Mouse (Mus musculus) heart, adult 2 months (tissue): ENCODE results near the gene Slc2a6. TPM values are rescaled to one million over a fixed set of nuclear protein-coding genes. Genes with fewer than 3 reads are reported as not detected.

Source experiments
- DNase-seq, 2 experiments: peaks; one replicate each; pipeline ENCODE4 v3.0.0; 2021
- H3K27ac ChIP-seq: fragments of 200-600 bp; 2 replicates; pipeline ENCODE4 v1.8.1; 2022
- H3K27me3 ChIP-seq: fragments of 200-500 bp; 2 replicates; pipeline ENCODE4 v1.6.1; 2012; ENCODE audit warnings: mild to moderate bottlenecking, low read length, inconsistent platforms, mixed read lengths; ENCODE audit not compliant: control insufficient read depth, insufficient read depth
- H3K36me3 ChIP-seq: fragments of 200-500 bp; 2 replicates; pipeline ENCODE4 v1.6.1; 2012; ENCODE audit warnings: low read length, inconsistent platforms; ENCODE audit not compliant: control insufficient read depth, insufficient read depth
- H3K4me1 ChIP-seq: fragments of 200-500 bp; 2 replicates; pipeline ENCODE4 v1.6.1; 2011; ENCODE audit warnings: low read length; ENCODE audit not compliant: control insufficient read depth, insufficient read depth
- H3K4me3 ChIP-seq: fragments of 200-600 bp; 2 replicates; pipeline ENCODE4 v1.8.1; 2022
- H3K79me2 ChIP-seq: fragments of 200-500 bp; replicated peaks from 2 replicates; pipeline ENCODE4 v1.6.1; 2012; ENCODE audit warnings: mild to moderate bottlenecking, inconsistent platforms, low read length, moderate library complexity, mixed read lengths; ENCODE audit not compliant: control insufficient read depth, insufficient read depth
- H3K9ac ChIP-seq: fragments of 200-500 bp; 2 replicates; pipeline ENCODE4 v1.6.1; 2012; ENCODE audit warnings: low read depth, mild to moderate bottlenecking, control low read depth, inconsistent platforms, low read length, mixed read lengths
- CTCF ChIP-seq: fragments of 200-600 bp; IDR thresholded peaks from 2 replicates; pipeline ENCODE4 v1.8.1; 2022; ENCODE audit warnings: antibody characterized with exemption, mild to moderate bottlenecking, moderate library complexity
- EP300 ChIP-seq: fragments of 200-500 bp; IDR thresholded peaks from 2 replicates; pipeline ENCODE4 v1.6.1; 2011; ENCODE audit warnings: low read depth, low read length, control low read depth; ENCODE audit not compliant: insufficient read depth
- POLR2A ChIP-seq: fragments of 200-500 bp; IDR thresholded peaks from 2 replicates; pipeline ENCODE4 v1.6.1; 2011; ENCODE audit warnings: mild to moderate bottlenecking, low read depth, low read length, control low read depth; ENCODE audit not compliant: insufficient read depth
- WGBS: fragments of 180-500 bp; shearing (Covaris S2); methylation state at CpG from one replicate; pipeline ENCODE4 v1.1.7; 2018; 5-methylcytosine and 5-hydroxymethylcytosine counted together
- intact Hi-C: fragments of 180-260 bp; cut with DNase I; formaldehyde crosslinking; loops from one replicate; pipeline ENCODE4 v1.15.1; 2025
- polyA plus RNA-seq: library from polyadenylated mRNA; depleted of rRNA; stranded (reverse); fragments of >200 nt; gene quantifications from 2 replicates; pipeline ENCODE4 v1.2.3, GENCODE M21; 2012; rRNA removed
- total RNA-seq, 2 experiments: library from RNA; stranded (reverse); gene quantifications; 2 replicates each; pipeline ENCODE4 v1.2.3; 2021

The Slc2a6 gene
- total and polyA plus RNA-seq, 3 experiments, result 0.21 to 1.1 (median 0.41) TPM

DNA sequence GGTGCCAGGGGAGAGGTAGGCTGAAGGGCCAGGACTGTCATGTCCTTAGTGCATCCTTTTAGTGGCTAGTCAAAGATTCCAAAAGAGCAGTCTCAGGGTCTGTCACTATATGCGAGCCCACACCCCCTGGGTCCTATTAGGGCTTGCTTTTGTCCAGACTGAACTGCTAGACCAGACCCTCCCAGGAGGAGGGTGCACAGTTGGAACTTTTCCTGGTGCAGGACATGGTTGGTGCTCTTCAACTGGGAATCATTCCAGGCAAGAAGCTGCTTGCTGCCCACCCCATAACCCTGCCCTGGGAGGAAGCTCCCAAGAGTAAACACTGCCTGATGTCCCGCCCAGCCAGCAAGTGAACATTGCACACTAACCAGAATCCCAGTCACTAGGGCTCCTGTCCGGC, 54.7 kb downstream of the Slc2a6 start, which contains the start of gene Adamts13:
Gene Adamts13, plus strand, starts transcription at position 301 of the 400 bp plus-strand sequence.
- H3K36me3 ChIP-seq, result no peaks in the 10 kb centered on the region
- H3K4me1 ChIP-seq, result no peaks in the 10 kb centered on the region
- intact Hi-C loops, result no loop called here
- no peaks in the 10 kb centered on the region; the same call in 1 of the 2 replicates for H3K27me3 ChIP-seq
- H3K27ac ChIP-seq, result no peak within 1 kb of the TSS
- no peak within 1 kb of the TSS for H3K4me3 ChIP-seq
- no peak for DNase-seq
- 64% methylated on average over 3 of the region's 3 CpGs for WGBS
- no peaks in the 10 kb centered on the region for H3K79me2 ChIP-seq
- no peak for TF ChIP-seq CTCF
- no peak for TF ChIP-seq POLR2A
- TF ChIP-seq EP300, result no peak
- H3K9ac ChIP-seq, result no peak within 1 kb of the TSS

Other genes starting within 250 kb of the Slc2a6 start
- not detected for gene Abo, start 163.0 kb downstream of the Slc2a6 start, total RNA-seq
- gene Abo, start 163.0 kb downstream of the Slc2a6 start, polyA plus RNA-seq, result not detected in 2 replicates
- gene Surf6, start 125.1 kb downstream of the Slc2a6 start, total RNA-seq, result 10 to 100 TPM; 12.7 to 13.2 TPM
- gene Surf6, start 125.1 kb downstream of the Slc2a6 start, polyA plus RNA-seq, result 4.4 and 8.7 TPM in 2 replicates
- 10 to 100 TPM; 20.7 to 26.0 TPM for gene Med22, start 117.3 kb downstream of the Slc2a6 start, total RNA-seq
- gene Med22, start 117.3 kb downstream of the Slc2a6 start, polyA plus RNA-seq, result 26.0 and 37.9 TPM in 2 replicates
- 100 to 1,000 TPM; 266 to 312 TPM for gene Rpl7a, start 117.2 kb downstream of the Slc2a6 start, total RNA-seq
- gene Rpl7a, start 117.2 kb downstream of the Slc2a6 start, polyA plus RNA-seq, result 431 and 478 TPM in 2 replicates
- gene Surf2, start 111.6 kb downstream of the Slc2a6 start, total RNA-seq, result 10 to 100 TPM; 15.2 to 16.8 TPM
- gene Surf2, start 111.6 kb downstream of the Slc2a6 start, polyA plus RNA-seq, result 21.6 and 22.7 TPM in 2 replicates
- 10 to 100 TPM; 49.7 to 68.0 TPM for gene Surf1, start 111.5 kb downstream of the Slc2a6 start, total RNA-seq
- gene Surf1, start 111.5 kb downstream of the Slc2a6 start, polyA plus RNA-seq, result 49.9 and 51.7 TPM in 2 replicates
- gene Surf4, start 94.1 kb downstream of the Slc2a6 start, total RNA-seq, result 10 to 100 TPM; 80.9 to 87.1 TPM
- 124 and 155 TPM in 2 replicates for gene Surf4, start 94.1 kb downstream of the Slc2a6 start, polyA plus RNA-seq
- not detected for gene Stkld1, start 94.0 kb downstream of the Slc2a6 start, total RNA-seq
- 0.06 TPM in 1 of 2 replicates, not detected in the other for gene Stkld1, start 94.0 kb downstream of the Slc2a6 start, polyA plus RNA-seq
- gene Rexo4, start 63.6 kb downstream of the Slc2a6 start, total RNA-seq, result 10 to 100 TPM; 11.2 to 13.1 TPM
- gene Rexo4, start 63.6 kb downstream of the Slc2a6 start, polyA plus RNA-seq, result 8.4 and 15.3 TPM in 2 replicates
- gene Adamts13, start 54.6 kb downstream of the Slc2a6 start, total RNA-seq, result not detected
- gene Adamts13, start 54.6 kb downstream of the Slc2a6 start, polyA plus RNA-seq, result not detected in 2 replicates
- gene Cacfd1, start 18.1 kb downstream of the Slc2a6 start, total RNA-seq, result 10 to 100 TPM; 44.5 to 44.7 TPM
- 57.7 and 82.3 TPM in 2 replicates for gene Cacfd1, start 18.1 kb downstream of the Slc2a6 start, polyA plus RNA-seq
- gene Mymk, start 44.2 kb upstream of the Slc2a6 start, total RNA-seq, result not detected
- 0.10 TPM in 1 of 2 replicates, not detected in the other for gene Mymk, start 44.2 kb upstream of the Slc2a6 start, polyA plus RNA-seq
- 10 to 100 TPM in 1 of 2 experiments, 1 to 10 TPM in 1; 9.2 to 18.9 TPM for gene Adamtsl2, start 51.4 kb upstream of the Slc2a6 start, total RNA-seq
- gene Adamtsl2, start 51.4 kb upstream of the Slc2a6 start, polyA plus RNA-seq, result 27.0 and 38.7 TPM in 2 replicates
- gene Fam163b, start 114.5 kb upstream of the Slc2a6 start, total RNA-seq, result under 1 TPM; 0.44 to 0.77 TPM
- gene Fam163b, start 114.5 kb upstream of the Slc2a6 start, polyA plus RNA-seq, result 1.1 and 1.4 TPM in 2 replicates
- gene Dbh, start 137.2 kb upstream of the Slc2a6 start, total RNA-seq, result 1 to 10 TPM; 1.1 to 2.1 TPM
- gene Dbh, start 137.2 kb upstream of the Slc2a6 start, polyA plus RNA-seq, result 7.7 and 9.4 TPM in 2 replicates
- gene Sardh, start 220.3 kb upstream of the Slc2a6 start, total RNA-seq, result 1 to 10 TPM; 4.7 to 6.5 TPM
- 18.0 and 19.1 TPM in 2 replicates for gene Sardh, start 220.3 kb upstream of the Slc2a6 start, polyA plus RNA-seq